Mouse (Mus musculus) testis, adult 2 months (tissue): ENCODE results near the gene Dnajb2. TPM values are rescaled to one million over a fixed set of nuclear protein-coding genes. Genes with fewer than 3 reads are reported as not detected.

Experiments used
- H3K27ac ChIP-seq: fragments of 200-500 bp; 2 replicates; pipeline ENCODE4 v1.5.1; 2012; ENCODE audit warnings: low read depth, low read length; ENCODE audit not compliant: control insufficient read depth, insufficient read depth
- H3K27me3 ChIP-seq: fragments of 200-500 bp; 2 replicates; pipeline ENCODE4 v1.6.1; 2012; ENCODE audit warnings: mild to moderate bottlenecking, low read length, moderate library complexity; ENCODE audit not compliant: control insufficient read depth, insufficient read depth
- H3K36me3 ChIP-seq: fragments of 200-500 bp; 2 replicates; pipeline ENCODE4 v1.6.1; 2012; ENCODE audit warnings: mild to moderate bottlenecking, low read length; ENCODE audit not compliant: control insufficient read depth, insufficient read depth
- H3K4me1 ChIP-seq: fragments of 200-500 bp; 2 replicates; pipeline ENCODE4 v1.6.1; 2012; ENCODE audit warnings: low read length; ENCODE audit not compliant: control insufficient read depth, insufficient read depth
- H3K4me3 ChIP-seq: fragments of 200-500 bp; 2 replicates; pipeline ENCODE4 v1.5.1; 2012; ENCODE audit warnings: low read depth, mild to moderate bottlenecking, low read length, moderate library complexity, mixed read lengths; ENCODE audit not compliant: control insufficient read depth
- CTCF ChIP-seq: fragments of 200-500 bp; IDR thresholded peaks from 2 replicates; pipeline ENCODE4 v1.5.1; 2012; ENCODE audit warnings: low read depth, mild to moderate bottlenecking, inconsistent platforms, low read length, moderate library complexity; ENCODE audit not compliant: control insufficient read depth, insufficient read depth, insufficient replicate concordance
- POLR2A ChIP-seq: fragments of 200-500 bp; IDR thresholded peaks from 2 replicates; pipeline ENCODE4 v1.6.1; 2012; ENCODE audit warnings: low read depth, mild to moderate bottlenecking, inconsistent platforms, low read length, moderate library complexity; ENCODE audit not compliant: control insufficient read depth
- polyA plus RNA-seq: library from polyadenylated mRNA; depleted of rRNA; stranded (reverse); fragments of >200 nt; gene quantifications from 2 replicates; pipeline ENCODE4 v1.2.3, GENCODE M21; 2012

The Dnajb2 gene
- polyA plus RNA-seq, 1 experiment, result 298 TPM

- no peak for TF ChIP-seq CTCF
- TF ChIP-seq POLR2A, result no peak
- no peaks in the 10 kb centered on the region for H3K36me3 ChIP-seq
- H3K27ac ChIP-seq, result no peak within 1 kb of the TSS
- peaks cover 4% of the 10 kb centered on the region for H3K27me3 ChIP-seq
- H3K4me1 ChIP-seq, result peaks cover 18% of the 10 kb centered on the region
- peak within 1 kb of the TSS; percentile 82 for H3K4me3 ChIP-seq
Measured at GRCm38 (mm10) chr1:75219531-75219930, 16.7 kb upstream of the Dnajb2 start, which contains the start of gene Tuba4a. Tuba4a (minus strand) TSS chr1:75219865.

- Histone ChIP-seq H3K4me1 (peaks cover 18% of the 10 kb centered on the region), H3K4me3 (no peak overlapping the region), H3K36me3 (no peaks in the 10 kb centered on the region), H3K27me3 (peaks cover 4% of the 10 kb centered on the region), H3K27ac (no peak overlapping the region)
- TF ChIP-seq POLR2A (no peak), CTCF (no peak)
Measured at GRCm38 (mm10) chr1:75221538-75221937, 14.7 kb upstream of the Dnajb2 start.

- H3K4me3 ChIP-seq, result no peak overlapping the region
- H3K36me3 ChIP-seq, result no peaks in the 10 kb centered on the region
- H3K27ac ChIP-seq, result no peak overlapping the region
- peaks cover 16% of the 10 kb centered on the region for H3K4me1 ChIP-seq
- no peak for TF ChIP-seq POLR2A
- no peak for TF ChIP-seq CTCF
- H3K27me3 ChIP-seq, result peaks cover 4% of the 10 kb centered on the region
Measured at GRCm38 (mm10) chr1:75222926-75223325, 13.3 kb upstream of the Dnajb2 start.

- Histone ChIP-seq H3K36me3 (no peaks in the 10 kb centered on the region), H3K27me3 (peaks cover 2% of the 10 kb centered on the region), H3K4me3 (no peak overlapping the region), H3K4me1 (peaks cover 9% of the 10 kb centered on the region), H3K27ac (no peak overlapping the region)
- TF ChIP-seq POLR2A (no peak), CTCF (no peak)
Measured at GRCm38 (mm10) chr1:75223532-75223931, 12.7 kb upstream of the Dnajb2 start.

GRCm38 (mm10) chr1:75225473-75225872 lies 10.7 kb upstream of the Dnajb2 start:
- no peaks in the 10 kb centered on the region; the same call in 1 of the 2 replicates for H3K27me3 ChIP-seq
- no peak overlapping the region for H3K27ac ChIP-seq
- TF ChIP-seq CTCF (no peak), POLR2A (no peak)
- no peaks in the 10 kb centered on the region for H3K4me1 ChIP-seq
- H3K4me3 ChIP-seq, result no peak overlapping the region
- H3K36me3 ChIP-seq, result no peaks in the 10 kb centered on the region

GRCm38 (mm10) chr1:75226138-75226537 lies 10.1 kb upstream of the Dnajb2 start:
- no peak overlapping the region for H3K27ac ChIP-seq

GRCm38 (mm10) chr1:75227653-75228052 lies 8.6 kb upstream of the Dnajb2 start:
- H3K27me3 ChIP-seq, result no peaks in the 10 kb centered on the region
- H3K4me1 ChIP-seq, result no peaks in the 10 kb centered on the region
- H3K36me3 ChIP-seq, result no peaks in the 10 kb centered on the region
- H3K27ac ChIP-seq, result no peak overlapping the region
- TF ChIP-seq CTCF (no peak), POLR2A (no peak)
- no peak overlapping the region for H3K4me3 ChIP-seq

More at GRCm38 (mm10) chr1:75226138-75226537, 10.1 kb upstream of the Dnajb2 start:
- H3K27me3 ChIP-seq, result no peaks in the 10 kb centered on the region
- H3K4me3 ChIP-seq, result no peak overlapping the region
- H3K36me3 ChIP-seq, result no peaks in the 10 kb centered on the region
- H3K4me1 ChIP-seq, result no peaks in the 10 kb centered on the region
- no peak for TF ChIP-seq POLR2A
- no peak for TF ChIP-seq CTCF

- no peak overlapping the region for H3K4me3 ChIP-seq
- H3K4me1 ChIP-seq, result no peaks in the 10 kb centered on the region
- no peaks in the 10 kb centered on the region for H3K27me3 ChIP-seq
- H3K27ac ChIP-seq, result no peak overlapping the region
- TF ChIP-seq CTCF (no peak), POLR2A (no peak)
- no peaks in the 10 kb centered on the region for H3K36me3 ChIP-seq
Measured at GRCm38 (mm10) chr1:75229158-75229557, 7.0 kb upstream of the Dnajb2 start.
